Mouse (Mus musculus) lung, embryonic 14.5 days (tissue): ENCODE data around the gene Maml2. TPM values are rescaled to one million over a fixed set of nuclear protein-coding genes. Genes with fewer than 3 reads are reported as not detected.

Source experiments
- ATAC-seq: fragments of 200-750 bp; cut with Nextera tagmentation; 2 replicates; pipeline ENCODE4 v1.8.0; 2017; ENCODE audit warnings: mild to moderate bottlenecking, moderate TSS enrichment, moderate library complexity; ENCODE audit not compliant: insufficient read depth
- DNase-seq: peaks from one replicate; pipeline ENCODE4 v3.0.0-alpha.2; 2015
- H3K27ac ChIP-seq: fragments of 300-500 bp; sonication (generic); 2 replicates; pipeline ENCODE4 v1.5.1; 2014; ENCODE audit warnings: low read depth, mild to moderate bottlenecking, moderate library complexity
- H3K27me3 ChIP-seq: fragments of 300-500 bp; sonication (generic); 2 replicates; pipeline ENCODE4 v1.6.1; 2014; ENCODE audit warnings: low read length, control low read depth; ENCODE audit not compliant: insufficient read depth
- H3K36me3 ChIP-seq: fragments of 300-500 bp; sonication (generic); 2 replicates; pipeline ENCODE4 v1.6.1; 2014; ENCODE audit warnings: control low read depth; ENCODE audit not compliant: insufficient read depth
- H3K4me1 ChIP-seq: fragments of 300-500 bp; sonication (generic); 2 replicates; pipeline ENCODE4 v1.6.1; 2014; ENCODE audit warnings: antibody characterized with exemption, control low read depth; ENCODE audit not compliant: insufficient read depth
- H3K4me2 ChIP-seq: fragments of 300-500 bp; sonication (generic); 2 replicates; pipeline ENCODE4 v1.6.1; 2014; ENCODE audit warnings: mild to moderate bottlenecking
- H3K4me3 ChIP-seq: fragments of 300-500 bp; sonication (generic); 2 replicates; pipeline ENCODE4 v1.5.1; 2014; ENCODE audit warnings: low read depth, low read length
- H3K9ac ChIP-seq: fragments of 300-500 bp; sonication (generic); 2 replicates; pipeline ENCODE4 v1.6.1; 2014
- H3K9me3 ChIP-seq: fragments of 300-500 bp; sonication (generic); 2 replicates; pipeline ENCODE4 v1.6.1; 2016; ENCODE audit warnings: low read depth, low read length, control low read depth
- CTCF ChIP-seq: IDR thresholded peaks from 2 replicates; pipeline ENCODE4 v1.5.1; 2016; ENCODE audit warnings: antibody characterized with exemption, low read depth
- whole genome bisulfite sequencing: fragments of 180-500 bp; shearing (Covaris S2); extraction: QIAGEN DNeasy Blood & Tissue Kit; methylation state at CpG from one replicate; pipeline ENCODE4 v1.1.7; 2014; 5-methylcytosine and 5-hydroxymethylcytosine counted together
- polyA plus RNA-seq: library from polyadenylated mRNA; unstranded; fragments of >200 nt; fragmentation: Nextera tagmentation; extraction: Ambion mirVana; gene quantifications from 2 replicates; pipeline ENCODE4 v1.2.1, GENCODE M21; 2014

The Maml2 gene
- polyA plus RNA-seq, 1 experiment from 2014 or later: 12.3 TPM

- TF ChIP-seq CTCF: no peak
- Histone ChIP-seq H3K27ac (no peak overlapping the region), H3K4me2 (no peak overlapping the region), H3K27me3 (no peaks in the 10 kb centered on the region), H3K4me3 (no peak overlapping the region), H3K4me1 (peaks cover 7% of the 10 kb centered on the region; the same call in 1 of the 2 replicates), H3K9ac (no peak overlapping the region), H3K36me3 (no peaks in the 10 kb centered on the region), H3K9me3 (no peaks in the 10 kb centered on the region)
- WGBS: 86% methylated on average over 3 of the region's 3 CpGs
- no peak for ATAC-seq
- DNase-seq: no peak
Observed at GRCm38 (mm10) chr9:13431646-13432045, 133.9 kb downstream of the Maml2 start.

GRCm38 (mm10) chr9:13433501-13434090, 135.8 kb downstream of the Maml2 start:
- 49% methylated on average over 6 of the region's 6 CpGs for WGBS
- no peak for TF ChIP-seq CTCF
- Histone ChIP-seq H3K9ac (no peak overlapping the region), H3K4me2 (no peak overlapping the region), H3K4me3 (no peak overlapping the region), H3K9me3 (no peaks in the 10 kb centered on the region), H3K36me3 (no peaks in the 10 kb centered on the region), H3K27me3 (no peaks in the 10 kb centered on the region), H3K27ac (no peak overlapping the region), H3K4me1 (peaks cover 7% of the 10 kb centered on the region; the same call in 1 of the 2 replicates)
- ATAC-seq: peak; percentile 65; the same call in 1 of the 2 replicates
- DNase-seq: peak; percentile 41

- ATAC-seq (no peak), DNase-seq (no peak)
- 58% methylated on average over 6 of the region's 6 CpGs for WGBS
- H3K9me3 ChIP-seq: no peaks in the 10 kb centered on the region
- H3K4me3 ChIP-seq: no peak overlapping the region
- H3K4me2 ChIP-seq: no peak overlapping the region
- H3K4me1 ChIP-seq: peaks cover 4% of the 10 kb centered on the region; the same call in 1 of the 2 replicates
- H3K27me3 ChIP-seq: no peaks in the 10 kb centered on the region
- no peak overlapping the region for H3K9ac ChIP-seq
- H3K27ac ChIP-seq: no peak overlapping the region
- H3K36me3 ChIP-seq: no peaks in the 10 kb centered on the region
- no peak for TF ChIP-seq CTCF
Observed at GRCm38 (mm10) chr9:13440911-13441310, 143.2 kb downstream of the Maml2 start.

GRCm38 (mm10) chr9:13442012-13442735, 144.4 kb downstream of the Maml2 start:
- no peaks in the 10 kb centered on the region for H3K27me3 ChIP-seq
- no peak overlapping the region for H3K27ac ChIP-seq
- WGBS: 52% methylated on average over 13 of the region's 13 CpGs
- no peak for TF ChIP-seq CTCF
- no peaks in the 10 kb centered on the region for H3K36me3 ChIP-seq
- H3K4me2 ChIP-seq: no peak overlapping the region
- H3K9ac ChIP-seq: no peak overlapping the region
- H3K4me1 ChIP-seq: peaks cover 9% of the 10 kb centered on the region
- no peak overlapping the region for H3K4me3 ChIP-seq
- H3K9me3 ChIP-seq: no peaks in the 10 kb centered on the region
- DNase-seq: peak; percentile 30
- ATAC-seq: no peak

GRCm38 (mm10) chr9:13443484-13444211, 145.9 kb downstream of the Maml2 start:
- ATAC-seq: no peak
- Histone ChIP-seq H3K36me3 (no peaks in the 10 kb centered on the region), H3K4me2 (no peak overlapping the region), H3K4me3 (no peak overlapping the region), H3K27me3 (no peaks in the 10 kb centered on the region), H3K9me3 (no peaks in the 10 kb centered on the region), H3K27ac (no peak overlapping the region), H3K9ac (no peak overlapping the region), H3K4me1 (peaks cover 12% of the 10 kb centered on the region)
- no peak for TF ChIP-seq CTCF
- 54% methylated on average over 1 of the region's 1 CpGs for whole genome bisulfite sequencing
- peak; percentile 26 for DNase-seq

- ATAC-seq (no peak), DNase-seq (no peak)
- 70% methylated on average over 1 of the region's 1 CpGs for WGBS
- no peak overlapping the region for H3K9ac ChIP-seq
- H3K9me3 ChIP-seq: no peaks in the 10 kb centered on the region
- TF ChIP-seq CTCF: no peak
- H3K4me2 ChIP-seq: no peak overlapping the region
- peaks cover 14% of the 10 kb centered on the region for H3K4me1 ChIP-seq
- H3K27ac ChIP-seq: no peak overlapping the region
- no peak overlapping the region for H3K4me3 ChIP-seq
- H3K27me3 ChIP-seq: no peaks in the 10 kb centered on the region
- H3K36me3 ChIP-seq: no peaks in the 10 kb centered on the region
Observed at GRCm38 (mm10) chr9:13446236-13446635, 148.5 kb downstream of the Maml2 start.
